Mouse (Mus musculus): ENCODE measurements around the gene Bicc1. TPM values are rescaled to one million over a fixed set of nuclear protein-coding genes. Genes with fewer than 3 reads are reported as not detected.

The Bicc1 gene
- total RNA-seq, 4 experiments from 2014 or later: 13.4 to 17.0 (median 13.8) TPM

DNA sequence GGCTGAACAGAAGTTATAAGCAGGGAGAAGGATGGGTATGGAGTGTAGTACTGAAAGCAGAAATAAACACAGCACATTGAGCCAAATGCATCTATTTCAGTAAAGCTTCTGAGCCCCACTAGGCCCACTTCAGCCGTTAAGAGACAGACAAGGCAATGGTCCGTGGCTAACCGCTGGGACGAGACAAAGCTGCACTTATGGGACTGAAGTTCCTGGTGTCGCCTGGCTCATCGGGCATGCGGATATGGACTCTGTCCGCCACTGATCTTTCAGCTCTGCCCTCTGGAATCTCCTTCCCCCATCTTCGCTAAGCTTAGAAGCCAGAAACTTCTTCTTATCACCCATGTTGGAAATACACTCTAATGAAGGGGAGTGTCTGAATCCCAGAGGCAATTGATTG lies 106.8 kb downstream of the Bicc1 start:
- DNase-seq: no peak

DNA sequence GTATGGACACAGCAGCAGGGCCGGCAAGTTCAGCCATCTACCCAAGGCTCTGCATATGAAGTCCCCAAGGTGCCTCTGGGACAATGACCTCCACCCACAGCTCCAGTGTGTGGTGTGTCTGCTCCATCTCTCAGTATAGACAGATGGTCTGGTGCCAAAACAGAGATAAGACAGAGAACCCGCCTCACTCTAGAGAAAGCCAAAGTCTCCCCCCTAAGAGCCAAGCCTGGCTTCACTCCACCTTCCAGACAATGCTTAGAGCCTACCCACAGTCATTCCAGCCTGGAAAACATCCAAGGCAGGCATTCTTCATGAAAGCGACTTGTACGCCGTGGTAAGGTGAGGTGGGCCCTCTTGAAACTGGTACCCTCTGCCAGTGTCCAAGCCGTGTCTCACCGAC lies 107.3 kb downstream of the Bicc1 start:
- no peak for DNase-seq

- DNase-seq: no peak
Observed at GRCm38 (mm10) chr10:71050722-71051333, 108.7 kb downstream of the Bicc1 start.

GRCm38 (mm10) chr10:71049294-71049693 lies 110.2 kb downstream of the Bicc1 start:
- DNase-seq: peak; percentile 18

DNA sequence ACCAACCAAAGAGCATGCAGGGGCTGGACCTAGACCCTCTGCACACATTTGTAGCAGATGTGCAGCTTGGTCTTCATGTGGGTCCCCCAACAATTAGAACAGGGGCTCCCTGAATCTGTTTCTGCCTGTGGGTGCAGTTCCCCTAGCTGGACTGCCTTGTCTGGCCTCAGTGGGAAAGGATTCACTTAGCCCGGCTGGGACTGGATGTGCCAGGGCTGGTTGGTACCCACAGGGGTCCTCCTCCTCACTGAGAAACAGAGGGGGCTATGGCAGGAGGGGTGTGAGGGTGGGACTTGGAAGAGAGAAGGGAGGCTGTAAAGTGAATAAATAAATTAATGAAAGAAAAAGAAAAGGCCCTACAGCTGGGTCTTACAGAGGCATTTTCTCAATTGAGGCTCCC lies 115.1 kb downstream of the Bicc1 start:
- no peak for DNase-seq

DNA sequence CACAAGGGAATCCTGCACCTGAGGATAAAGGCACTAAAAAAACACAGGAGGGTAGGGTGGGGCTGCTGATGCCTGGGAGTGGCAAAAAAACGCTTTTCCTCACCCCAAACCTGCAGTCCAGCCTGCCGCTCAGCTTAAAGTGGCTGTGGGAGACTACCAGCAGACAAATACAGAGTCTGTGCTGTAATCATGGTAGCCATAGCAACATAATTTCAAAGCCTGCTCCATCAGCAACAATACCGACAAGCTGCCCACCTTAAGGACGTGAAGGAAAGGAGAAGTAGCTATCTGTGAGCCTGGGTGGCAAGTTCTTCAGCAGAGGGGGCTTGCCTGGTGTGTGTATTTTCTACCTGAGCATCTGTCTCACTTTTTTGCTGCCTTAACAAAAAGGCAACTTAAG lies 117.6 kb downstream of the Bicc1 start:
- no peak for DNase-seq

- DNase-seq: no peak
Observed at GRCm38 (mm10) chr10:71036484-71036883, 123.0 kb downstream of the Bicc1 start.

GRCm38 (mm10) chr10:71028996-71029395 lies 130.5 kb downstream of the Bicc1 start:
- no peak for DNase-seq

DNA sequence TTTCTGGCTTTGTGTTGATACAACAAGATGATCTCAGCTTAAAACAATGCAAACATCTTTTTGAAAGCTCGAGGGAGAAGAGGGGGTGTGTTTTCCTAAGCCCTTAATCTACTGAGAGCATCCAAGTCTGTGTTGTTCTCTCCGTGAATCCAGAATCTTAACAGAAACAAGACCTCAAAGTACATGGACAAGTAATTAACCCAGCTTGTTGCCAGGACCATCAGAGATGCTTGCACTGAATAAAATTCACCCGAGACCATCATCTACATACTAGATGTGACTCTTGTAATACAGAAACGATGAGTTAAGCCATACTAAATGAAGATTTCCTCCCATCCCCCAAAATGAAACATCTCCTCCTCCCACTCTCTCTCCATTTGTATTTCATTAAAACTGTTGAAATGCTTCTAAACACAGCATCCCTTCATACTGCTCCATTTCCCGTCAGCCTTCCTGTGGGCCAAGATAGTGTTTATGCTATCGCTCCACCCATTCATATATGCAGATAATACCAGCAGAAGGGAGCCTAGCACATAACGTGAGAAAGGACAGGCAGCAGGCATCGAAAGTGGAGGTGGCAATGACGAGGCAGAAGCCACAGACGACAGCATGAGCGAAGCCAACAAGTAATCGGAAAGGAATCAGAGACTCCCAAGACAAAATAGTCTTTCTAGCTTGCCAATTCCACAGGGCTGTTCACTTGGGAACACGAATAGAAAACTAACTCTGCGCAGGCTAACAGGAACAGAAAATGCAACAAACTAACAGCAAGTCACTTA lies 131.2 kb downstream of the Bicc1 start:
- DNase-seq: no peak

DNA sequence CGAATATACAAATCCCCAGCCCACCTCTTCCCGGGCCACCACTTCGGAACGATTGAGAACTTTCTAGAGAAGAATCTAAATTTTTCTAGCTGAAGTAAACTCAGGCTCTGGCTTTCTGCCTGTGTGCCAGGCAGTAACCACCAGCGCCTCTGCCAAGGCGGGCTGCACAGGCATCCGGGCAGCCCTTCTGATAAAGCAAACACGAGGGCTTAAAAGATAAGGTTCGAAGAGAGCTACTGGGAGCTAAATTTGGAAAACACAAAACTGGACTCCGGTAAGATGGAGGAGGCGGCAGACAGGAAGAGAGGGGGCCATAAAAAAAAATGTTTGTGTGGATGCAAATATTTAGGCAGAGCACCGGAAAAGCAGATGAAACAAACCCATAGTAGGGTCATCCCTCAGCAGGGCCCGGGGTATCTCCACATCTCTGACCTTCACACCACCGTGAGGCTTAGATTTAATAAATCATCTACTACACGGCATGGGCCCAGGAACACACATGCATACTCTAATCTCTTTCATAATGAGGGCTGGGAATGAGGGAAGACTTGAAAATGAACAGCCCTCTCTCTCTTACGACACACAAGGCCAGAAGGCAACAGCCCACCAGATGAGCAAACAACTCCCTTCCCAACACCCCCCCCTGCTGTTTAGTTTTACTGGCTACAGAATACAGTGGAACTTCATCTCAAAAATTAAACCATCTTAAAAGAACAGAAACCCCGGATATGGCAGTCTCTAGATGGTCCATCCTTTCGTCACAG lies 134.2 kb downstream of the Bicc1 start:
- DNase-seq: no peak

GRCm38 (mm10) chr10:71024681-71025080 lies 134.8 kb downstream of the Bicc1 start:
- DNase-seq: no peak

- no peak for DNase-seq
Observed at GRCm38 (mm10) chr10:71023471-71023870, 136.0 kb downstream of the Bicc1 start.

DNA sequence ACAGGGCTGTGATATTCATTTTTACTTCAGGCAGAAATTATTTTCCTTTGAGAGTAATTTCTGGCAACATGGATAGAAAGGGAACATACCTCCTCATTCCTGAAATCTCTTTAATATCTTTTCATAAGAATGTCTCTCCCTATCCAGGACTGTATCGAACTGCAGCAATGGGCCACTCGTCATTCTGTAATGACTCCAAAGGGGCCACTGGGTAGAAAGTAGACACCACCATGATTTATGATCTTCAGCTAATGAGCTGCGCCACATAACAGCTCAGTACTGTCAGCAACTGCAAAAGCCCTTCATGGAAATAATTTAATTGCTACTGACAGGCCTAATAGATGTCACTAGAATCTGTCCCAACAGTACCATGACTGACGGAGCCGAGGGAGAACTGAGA lies 139.0 kb downstream of the Bicc1 start:
- DNase-seq: no peak

DNA sequence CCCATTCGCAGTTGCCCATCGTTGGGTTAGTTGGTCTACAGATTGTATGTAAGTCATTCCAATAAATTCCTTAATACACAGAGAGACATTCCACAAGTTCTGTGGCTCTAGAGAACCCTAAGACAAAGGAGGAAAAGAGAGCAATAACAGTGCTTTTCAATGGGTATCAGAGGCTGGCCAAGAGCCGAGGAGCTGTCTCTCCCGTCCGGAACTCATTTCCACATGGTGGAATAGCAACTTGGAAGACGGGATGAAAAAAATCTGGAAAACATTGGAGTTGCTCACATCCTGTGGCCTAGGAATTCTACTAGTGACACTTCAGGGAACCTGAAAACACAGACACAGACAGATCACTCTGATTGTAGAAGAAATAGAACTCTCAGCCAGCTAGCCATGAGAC lies 139.7 kb downstream of the Bicc1 start:
- no peak for DNase-seq

DNA sequence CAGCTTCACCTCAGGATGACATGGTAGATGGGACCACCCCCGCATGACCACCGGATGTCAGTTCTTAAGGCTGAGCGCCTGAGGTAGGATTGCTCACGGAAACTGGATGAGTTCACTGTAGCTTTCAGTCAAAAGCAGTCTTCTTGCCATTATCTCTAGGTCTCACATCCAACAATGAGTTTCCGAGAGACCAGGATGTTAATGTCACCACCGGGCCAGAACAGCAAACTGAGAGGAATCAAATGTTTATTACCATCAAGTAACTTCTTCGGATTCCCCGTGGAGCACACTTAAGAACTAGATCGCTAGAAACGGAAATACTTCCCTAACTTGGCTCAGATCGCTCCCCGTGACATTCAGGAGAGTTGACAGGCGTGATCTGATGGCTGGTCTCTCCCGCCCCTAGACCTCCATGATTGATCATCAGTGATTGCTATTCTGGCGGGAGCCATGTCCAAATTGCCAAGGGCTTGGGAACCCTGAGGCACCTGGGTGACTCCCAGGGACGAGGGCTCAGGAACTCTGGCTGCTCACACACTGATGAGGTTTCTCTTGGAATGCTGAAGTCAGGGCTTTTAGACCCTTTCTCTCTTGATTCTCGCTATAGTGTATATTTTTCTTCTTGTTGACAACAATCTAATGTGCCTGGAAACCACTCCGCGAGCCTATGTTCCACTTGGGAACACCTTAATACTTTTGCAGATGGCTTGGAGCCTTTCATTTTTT lies 149.6 kb downstream of the Bicc1 start:
- DNase-seq: no peak

DNA sequence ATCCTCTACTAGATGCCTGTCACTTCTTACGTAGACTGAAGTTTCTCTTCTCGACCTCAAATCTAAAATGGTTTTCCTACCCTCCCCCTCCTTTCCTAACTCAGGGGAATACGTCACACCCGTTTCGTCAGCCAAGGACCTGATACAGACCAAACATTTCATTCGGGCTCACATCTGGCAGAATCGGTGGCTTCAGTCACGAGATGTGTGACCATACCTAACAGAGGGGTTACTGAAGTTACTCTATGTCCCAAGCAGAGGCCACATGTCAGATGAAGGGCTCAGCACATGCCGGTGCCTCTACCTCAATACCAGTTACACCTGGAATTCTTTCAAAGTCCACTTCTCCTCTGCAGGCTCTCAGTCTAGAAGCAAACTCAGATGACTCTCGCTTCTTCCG lies 150.8 kb downstream of the Bicc1 start:
- DNase-seq: no peak

DNA sequence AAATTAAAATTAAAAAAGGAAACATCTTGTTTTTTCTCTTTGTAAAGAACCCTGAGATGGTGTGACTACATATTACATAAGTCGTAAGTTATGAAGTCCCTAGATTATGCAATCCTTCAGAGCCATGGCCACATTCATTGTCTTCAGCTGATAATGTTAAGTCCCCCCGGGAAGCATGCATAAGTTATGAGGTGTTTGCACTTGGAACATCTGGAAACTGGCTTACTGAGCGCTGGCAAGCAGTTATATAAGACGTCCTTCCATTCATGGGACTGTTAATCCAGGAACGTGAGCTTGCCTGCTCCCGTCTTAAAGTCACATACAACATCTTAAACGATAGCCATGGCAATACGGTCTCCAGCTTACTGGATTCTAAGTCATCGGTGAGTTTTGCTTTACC lies 151.5 kb downstream of the Bicc1 start:
- DNase-seq: peak; percentile 6

DNA sequence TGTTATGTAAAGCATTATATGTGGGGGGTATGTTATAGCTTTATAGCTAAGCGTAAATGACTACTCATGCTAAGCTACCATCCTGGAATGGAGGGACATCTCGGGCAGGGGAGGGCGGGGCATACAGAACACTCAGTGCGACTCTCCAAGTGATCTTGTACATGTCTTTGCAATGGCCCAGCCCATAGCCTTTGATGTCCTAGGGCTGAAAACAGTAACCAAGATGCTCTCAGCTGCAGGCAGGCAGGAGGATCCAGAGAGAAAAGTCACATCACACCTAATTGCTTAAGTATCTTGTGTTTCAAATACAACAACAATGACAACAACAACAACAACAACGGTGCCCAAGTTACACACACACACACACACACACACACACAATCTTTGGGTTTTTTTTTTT lies 152.0 kb downstream of the Bicc1 start:
- DNase-seq: no peak

DNA sequence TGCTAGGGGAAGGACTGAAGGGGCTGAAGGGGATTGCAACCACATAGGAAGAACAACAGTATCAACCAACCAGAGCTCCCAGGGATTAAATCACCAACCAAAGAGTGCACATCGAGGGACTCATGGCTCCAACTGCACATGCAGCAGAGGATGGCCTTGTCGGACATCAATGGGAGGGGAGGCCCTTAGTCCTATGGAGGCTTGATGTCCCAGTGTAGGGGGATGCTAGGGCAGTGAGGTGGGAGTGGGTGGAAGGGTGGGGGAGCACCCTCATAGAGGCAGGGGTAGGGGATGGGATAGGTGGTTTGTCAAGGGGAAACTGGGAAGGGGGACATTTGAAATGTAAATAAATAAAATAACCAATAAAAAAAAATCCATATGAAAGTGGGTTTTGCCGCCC lies 152.5 kb downstream of the Bicc1 start:
- no peak for DNase-seq

GRCm38 (mm10) chr10:71002871-71003270 lies 156.6 kb downstream of the Bicc1 start:
- DNase-seq: no peak

DNA sequence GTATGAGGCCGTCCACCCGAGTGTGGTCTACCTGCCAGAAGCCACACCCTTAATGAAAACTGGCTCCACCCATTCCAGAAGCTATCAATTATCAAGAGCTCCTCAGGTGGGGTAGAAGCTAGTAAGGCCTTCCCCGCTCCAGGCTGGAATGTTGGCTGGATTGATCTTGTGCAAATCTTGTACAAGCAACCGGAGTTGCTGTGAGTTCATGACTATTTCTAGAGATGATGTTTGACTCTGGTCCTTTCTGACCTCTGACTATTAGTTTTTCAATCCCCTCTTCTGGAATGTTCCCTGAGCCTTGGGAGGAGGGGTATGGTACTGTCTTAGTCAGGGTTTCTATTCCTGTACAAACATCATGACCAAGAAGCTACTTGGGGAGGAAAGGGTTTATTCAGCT lies 157.3 kb downstream of the Bicc1 start:
- DNase-seq: no peak

GRCm38 (mm10) chr10:70998136-70998535 lies 161.4 kb downstream of the Bicc1 start:
- DNase-seq: no peak

- peak; percentile 21 for DNase-seq
Observed at GRCm38 (mm10) chr10:70996051-70996450, 163.4 kb downstream of the Bicc1 start.

Data from adrenal gland, adult 8-10 months (tissue).